Mouse (Mus musculus) cerebellum, adult (tissue): ENCODE measurements around the gene Rassf4.
"Not testable (repeated sequence)": the region's sequence is repeated elsewhere in the genome, so short reads cannot be mapped to it uniquely, and the experiment has no call there.

Source experiments
- ATAC-seq: cut with Nextera tagmentation; 2 replicates; pipeline ENCODE4 v1.9.2; 2017; ENCODE audit warnings: mild to moderate bottlenecking, moderate library complexity, mixed read lengths; ENCODE audit not compliant: insufficient number of reproducible peaks, low FRiP score, low TSS enrichment

Rassf4 gene

DNA sequence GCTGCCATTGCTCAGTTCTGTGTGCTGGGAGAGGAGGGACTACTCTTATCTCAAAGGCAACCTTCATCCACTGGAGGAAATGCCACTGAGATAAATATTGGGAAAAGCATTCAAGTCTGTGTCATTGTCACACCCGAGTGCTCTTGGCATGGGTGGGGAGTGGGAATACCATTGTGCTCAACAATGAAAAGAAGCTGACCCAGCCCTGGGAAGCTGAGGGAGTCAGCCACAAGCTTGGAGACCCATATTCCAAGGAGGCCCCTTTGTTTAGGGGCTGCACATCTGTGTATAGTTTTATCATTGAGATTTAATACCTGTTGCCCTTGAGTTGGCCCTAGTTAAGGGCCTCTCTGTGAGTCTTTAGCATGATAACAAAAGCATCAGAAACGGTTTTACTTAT is 34.1 kb downstream of the Rassf4 start:
- ATAC-seq = no peak

- ATAC-seq = no peak
These were observed 34.9 kb downstream of the Rassf4 start for GRCm38 (mm10) chr6:116638871-116639270.

- no peak for ATAC-seq
These were observed 36.3 kb downstream of the Rassf4 start for GRCm38 (mm10) chr6:116637496-116637895.

DNA sequence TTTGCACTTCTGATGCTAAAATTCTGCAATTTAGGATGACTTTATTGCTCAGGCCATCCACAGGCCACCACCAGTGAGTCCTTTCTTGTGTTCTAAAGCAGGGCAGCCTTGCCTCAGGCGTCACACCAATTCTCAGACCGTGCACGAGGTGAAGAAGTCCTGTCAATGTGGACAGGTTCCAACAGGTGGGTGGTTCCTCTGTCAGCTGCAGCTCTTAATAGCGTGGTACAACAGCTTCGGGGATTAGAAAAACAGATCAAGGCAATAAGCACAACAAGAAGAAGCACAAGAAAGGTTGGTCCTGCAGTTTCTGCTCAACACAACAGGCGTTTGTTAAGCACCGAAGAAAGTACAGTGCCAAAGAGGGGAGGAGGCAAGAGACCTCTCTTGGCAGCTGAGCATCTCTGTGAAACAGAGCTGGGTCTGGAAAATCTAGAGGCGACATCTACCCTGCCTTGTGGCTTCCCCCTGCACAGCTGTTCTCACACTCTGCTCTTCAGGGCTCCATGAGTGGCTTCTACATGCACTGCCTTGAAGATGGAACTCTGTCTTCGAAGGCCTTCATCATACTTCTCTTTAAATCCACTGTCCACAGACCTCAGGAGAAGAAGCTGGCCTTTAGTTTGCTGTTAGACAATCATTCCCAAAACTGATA is 37.0 kb downstream of the Rassf4 start:
- ATAC-seq = no peak

GRCm38 (mm10) chr6:116635251-116636180 is 38.2 kb downstream of the Rassf4 start:
- no peak for ATAC-seq

- ATAC-seq = no peak
These were observed 39.7 kb downstream of the Rassf4 start for GRCm38 (mm10) chr6:116633741-116634695.

DNA sequence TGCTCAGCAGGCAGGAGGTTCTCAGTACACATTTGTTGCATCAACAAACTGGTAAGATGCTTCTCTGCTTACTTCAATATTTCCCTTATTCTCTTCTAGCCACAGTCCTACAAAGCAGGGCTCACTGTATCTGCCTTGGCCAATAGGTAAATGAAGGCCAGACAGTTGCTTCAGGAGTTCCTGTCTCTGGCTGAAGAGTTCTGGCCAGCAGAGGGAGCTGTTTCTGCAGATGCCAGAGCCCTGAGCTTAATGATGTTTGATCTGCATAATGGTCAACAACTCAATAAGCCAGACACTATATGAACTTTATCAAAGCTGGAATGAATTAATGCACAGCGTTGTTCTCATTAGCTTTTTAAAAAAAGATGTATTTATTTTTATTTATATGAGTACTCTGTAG is 41.6 kb downstream of the Rassf4 start:
- no peak for ATAC-seq

DNA sequence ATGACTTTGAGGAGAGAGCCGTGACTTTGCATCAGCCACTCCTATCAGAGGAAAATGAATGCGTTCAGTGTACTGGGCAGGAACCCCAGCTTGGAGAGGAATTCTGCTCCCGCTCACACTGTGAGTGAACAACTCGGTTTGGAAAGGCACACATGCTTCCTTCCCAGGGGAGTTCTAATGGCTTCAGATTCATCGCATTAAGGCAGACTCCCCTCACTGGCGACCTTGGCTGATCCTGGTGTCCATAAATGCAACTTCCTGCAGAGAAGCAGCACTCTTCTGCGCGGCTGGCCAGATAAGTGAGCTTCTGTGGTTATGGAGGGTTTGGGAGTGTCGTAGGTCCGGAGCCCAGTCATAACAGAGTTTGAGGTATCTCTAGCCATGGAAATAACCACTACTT is 44.0 kb downstream of the Rassf4 start:
- no peak for ATAC-seq

GRCm38 (mm10) chr6:116628539-116629171 is 45.1 kb downstream of the Rassf4 start, which contains the start of gene Zfp422:
Gene Zfp422 (minus strand): TSS chr6:116628999.
- peak; percentile 77 for ATAC-seq

DNA sequence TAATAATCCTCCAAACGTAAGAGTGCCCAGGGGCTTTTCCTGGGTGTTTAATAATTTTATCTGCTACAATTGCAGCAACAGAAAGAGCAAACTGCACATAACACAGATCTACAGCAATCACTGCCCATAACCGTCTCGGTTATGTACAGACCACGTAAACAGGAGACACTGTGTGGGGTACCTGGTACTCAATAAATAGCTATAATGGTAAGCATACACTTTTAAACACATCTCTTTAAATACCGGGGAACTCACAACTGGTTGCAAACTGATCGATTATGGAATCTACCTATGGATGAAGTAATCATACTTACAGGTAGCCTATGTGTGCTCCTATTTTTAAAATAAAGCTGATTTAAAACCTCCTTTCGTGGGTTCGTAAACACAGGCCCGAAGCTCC is 45.7 kb downstream of the Rassf4 start:
- no peak for ATAC-seq

DNA sequence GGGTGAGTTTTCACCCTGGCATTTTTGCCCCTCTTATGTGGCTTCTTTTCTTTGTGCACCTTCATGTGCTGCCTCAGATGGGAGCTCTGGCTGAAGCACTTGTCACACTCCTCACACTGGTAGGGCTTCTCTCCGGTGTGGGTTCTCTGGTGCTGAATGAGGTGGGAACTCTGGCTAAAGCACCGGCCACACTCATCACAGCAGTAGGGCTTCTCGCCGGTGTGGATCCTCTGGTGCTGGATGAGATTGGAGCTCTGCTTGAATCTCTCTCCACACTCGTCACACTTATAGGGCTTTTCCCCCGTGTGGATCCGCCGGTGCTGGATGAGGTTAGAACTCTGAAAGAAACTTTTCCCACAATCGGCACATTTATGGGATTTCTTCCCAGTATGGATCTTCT is 47.3 kb downstream of the Rassf4 start:
- ATAC-seq = not testable (repeated sequence)

DNA sequence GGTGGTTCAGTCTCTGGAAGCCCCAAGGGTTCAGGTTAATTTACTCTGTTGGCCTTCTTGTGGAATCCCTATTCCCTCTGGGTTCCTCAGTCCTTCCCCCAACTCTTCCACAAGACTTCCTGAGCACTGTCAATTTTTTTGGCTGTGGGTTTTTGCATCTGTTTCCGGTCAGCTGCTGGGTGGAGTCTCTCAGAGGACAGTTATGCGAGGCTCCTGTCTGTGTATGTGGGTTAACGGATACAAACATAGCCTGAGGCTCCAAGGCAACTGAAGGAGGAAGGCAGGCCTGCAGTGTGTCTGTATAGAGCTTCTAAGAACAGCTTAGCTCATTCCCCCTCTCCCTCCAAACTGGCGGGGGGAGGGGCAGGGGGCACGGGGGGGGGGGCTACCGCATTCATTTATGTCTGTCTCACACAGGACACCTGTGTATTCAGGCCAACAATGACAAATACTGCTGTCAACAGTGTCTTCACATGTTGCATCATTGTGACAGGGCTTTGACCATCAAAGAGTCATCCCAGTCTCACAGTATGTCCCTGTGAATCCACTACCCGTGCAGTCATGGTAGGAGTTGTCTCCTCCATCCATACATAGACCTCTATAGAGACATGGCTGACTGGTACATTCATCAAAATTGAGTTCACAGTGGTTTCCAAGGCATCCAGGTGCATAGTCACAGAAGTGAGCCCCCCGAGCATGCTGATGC is 52.3 kb downstream of the Rassf4 start:
- no peak for ATAC-seq

GRCm38 (mm10) chr6:116618073-116618472 is 55.7 kb downstream of the Rassf4 start:
- no peak for ATAC-seq

- no peak for ATAC-seq
These were observed 58.0 kb downstream of the Rassf4 start for GRCm38 (mm10) chr6:116615719-116616118.

- ATAC-seq = no peak
These were observed 66.5 kb downstream of the Rassf4 start for GRCm38 (mm10) chr6:116607230-116607629.

GRCm38 (mm10) chr6:116600969-116601368 is 72.8 kb downstream of the Rassf4 start:
- not testable (repeated sequence) for ATAC-seq

GRCm38 (mm10) chr6:116584095-116584494 is 89.7 kb downstream of the Rassf4 start, which contains the start of gene Olfr215:
Gene Olfr215 (minus strand): TSS chr6:116584195.
- ATAC-seq = no peak
